Mouse (Mus musculus): Measurements from ENCODE around the gene Olfr1378. TPM values are rescaled to one million over a fixed set of nuclear protein-coding genes. Genes with fewer than 3 reads are reported as not detected.

The Olfr1378 gene
- total and polyA plus RNA-seq, 2 experiments: not detected

GRCm38 (mm10) chr11:50939621-50940366 is 26.5 kb upstream of the Olfr1378 start:
- H3K4me3 ChIP-seq (ENCODE audit: insufficient read depth, low read depth, low read length): no peak overlapping the region
- H3K36me3 ChIP-seq (ENCODE audit: control insufficient read depth, insufficient read depth, low read length): no peaks in the 10 kb centered on the region
- TF ChIP-seq POLR2A (IDR thresholded peaks at IDR 0.05; ENCODE audit: extremely low read depth, insufficient read depth, low read length) (no peak), CTCF (IDR thresholded peaks at IDR 0.05; ENCODE audit: low read depth, low read length) (peak; percentile 70)
- no peaks in the 10 kb centered on the region for H3K79me2 ChIP-seq (ENCODE audit: control insufficient read depth, insufficient read depth, low read length)
- H3K27me3 ChIP-seq (ENCODE audit: control insufficient read depth, insufficient read depth, low read length): no peaks in the 10 kb centered on the region
- 33% methylated on average over 14 of the region's 14 CpGs for WGBS
- peak; percentile 55 for DNase-seq (ENCODE audit: extremely low read depth, low read depth, low spot score)
- no peak overlapping the region for H3K27ac ChIP-seq (replicated peaks; ENCODE audit: insufficient read depth, low read depth, low read length)
- H3K9ac ChIP-seq (ENCODE audit: low read depth, low read length): no peak overlapping the region
- no peaks in the 10 kb centered on the region for H3K4me1 ChIP-seq (ENCODE audit: control insufficient read depth, insufficient read depth, low read length)

- no peak for DNase-seq (ENCODE audit: extremely low read depth, low read depth, low spot score)
Observed at GRCm38 (mm10) chr11:50942386-50942785, 23.9 kb upstream of the Olfr1378 start.

DNA sequence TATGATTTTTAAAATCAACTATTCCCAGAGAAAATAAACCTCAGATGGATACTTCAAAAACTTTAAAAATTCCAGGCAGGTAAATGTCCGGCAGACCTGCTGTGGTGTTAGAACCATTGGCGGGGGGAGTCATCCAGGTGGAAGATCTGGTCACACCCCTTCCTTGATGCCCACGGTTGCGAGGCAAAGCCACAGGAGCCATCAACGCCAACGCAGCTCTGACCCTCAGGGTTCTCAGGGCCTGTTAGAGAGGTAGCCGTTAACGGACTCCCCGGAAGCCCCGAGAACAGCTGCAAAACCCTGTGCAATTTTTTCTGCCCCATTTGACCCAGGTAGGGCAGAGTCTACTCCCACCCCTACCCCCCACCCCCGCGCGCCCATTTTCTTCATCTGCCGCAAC is 22.8 kb upstream of the Olfr1378 start, which contains the start of gene 4933414I15Rik:
Gene 4933414I15Rik, minus strand, starts transcription at position 260 of the 400 bp plus-strand sequence.
- Histone ChIP-seq H3K9ac (ENCODE audit: low read depth, low read length) (no peak within 1 kb of the TSS), H3K27me3 (ENCODE audit: control insufficient read depth, insufficient read depth, low read length) (no peaks in the 10 kb centered on the region), H3K36me3 (ENCODE audit: control insufficient read depth, insufficient read depth, low read length) (no peaks in the 10 kb centered on the region), H3K4me3 (ENCODE audit: insufficient read depth, low read depth, low read length) (no peak within 1 kb of the TSS), H3K27ac (replicated peaks; ENCODE audit: insufficient read depth, low read depth, low read length) (no peak within 1 kb of the TSS), H3K4me1 (ENCODE audit: control insufficient read depth, insufficient read depth, low read length) (no peaks in the 10 kb centered on the region), H3K79me2 (ENCODE audit: control insufficient read depth, insufficient read depth, low read length) (no peaks in the 10 kb centered on the region)
- 73% methylated on average over 14 of the region's 14 CpGs for WGBS
- no peak for TF ChIP-seq CTCF (IDR thresholded peaks at IDR 0.05; ENCODE audit: low read depth, low read length)
- DNase-seq (ENCODE audit: extremely low read depth, low read depth, low spot score): no peak

More at GRCm38 (mm10) chr11:50942386-50942785, 23.9 kb upstream of the Olfr1378 start:
- TF ChIP-seq POLR2A (IDR thresholded peaks at IDR 0.05; ENCODE audit: extremely low read depth, insufficient read depth, low read length) (no peak), CTCF (IDR thresholded peaks at IDR 0.05; ENCODE audit: low read depth, low read length) (no peak)
- WGBS: 68% methylated on average over 12 of the region's 12 CpGs
- H3K79me2 ChIP-seq (ENCODE audit: control insufficient read depth, insufficient read depth, low read length): no peaks in the 10 kb centered on the region
- no peaks in the 10 kb centered on the region for H3K4me1 ChIP-seq (ENCODE audit: control insufficient read depth, insufficient read depth, low read length)
- H3K36me3 ChIP-seq (ENCODE audit: control insufficient read depth, insufficient read depth, low read length): no peaks in the 10 kb centered on the region
- no peak overlapping the region for H3K27ac ChIP-seq (replicated peaks; ENCODE audit: insufficient read depth, low read depth, low read length)
- no peak overlapping the region for H3K4me3 ChIP-seq (ENCODE audit: insufficient read depth, low read depth, low read length)
- H3K27me3 ChIP-seq (ENCODE audit: control insufficient read depth, insufficient read depth, low read length): no peaks in the 10 kb centered on the region
- no peak overlapping the region for H3K9ac ChIP-seq (ENCODE audit: low read depth, low read length)

- DNase-seq (ENCODE audit: extremely low read depth, low read depth, low spot score): no peak
- WGBS: 43% methylated on average over 14 of the region's 14 CpGs
- no peak overlapping the region for H3K4me3 ChIP-seq (ENCODE audit: insufficient read depth, low read depth, low read length)
Observed at GRCm38 (mm10) chr11:50952290-50952689, 14.0 kb upstream of the Olfr1378 start.

GRCm38 (mm10) chr11:50953665-50954064 is 12.7 kb upstream of the Olfr1378 start, which contains the start of gene Prop1:
TSS of gene Prop1 (minus strand) at chr11:50953765.
- Histone ChIP-seq H3K4me1 (ENCODE audit: control insufficient read depth, insufficient read depth, low read length) (no peaks in the 10 kb centered on the region), H3K27ac (replicated peaks; ENCODE audit: insufficient read depth, low read depth, low read length) (no peak within 1 kb of the TSS), H3K4me3 (ENCODE audit: insufficient read depth, low read depth, low read length) (no peak within 1 kb of the TSS), H3K9ac (ENCODE audit: low read depth, low read length) (no peak within 1 kb of the TSS), H3K79me2 (ENCODE audit: control insufficient read depth, insufficient read depth, low read length) (no peaks in the 10 kb centered on the region), H3K36me3 (ENCODE audit: control insufficient read depth, insufficient read depth, low read length) (no peaks in the 10 kb centered on the region), H3K27me3 (ENCODE audit: control insufficient read depth, insufficient read depth, low read length) (no peaks in the 10 kb centered on the region)
- no peak for DNase-seq (ENCODE audit: extremely low read depth, low read depth, low spot score)
- WGBS: 77% methylated on average over 6 of the region's 6 CpGs
- TF ChIP-seq CTCF (IDR thresholded peaks at IDR 0.05; ENCODE audit: low read depth, low read length): no peak
- no peak for TF ChIP-seq POLR2A (IDR thresholded peaks at IDR 0.05; ENCODE audit: extremely low read depth, insufficient read depth, low read length)

More at GRCm38 (mm10) chr11:50952290-50952689, 14.0 kb upstream of the Olfr1378 start:
- Histone ChIP-seq H3K79me2 (ENCODE audit: control insufficient read depth, insufficient read depth, low read length) (no peaks in the 10 kb centered on the region), H3K4me1 (ENCODE audit: control insufficient read depth, insufficient read depth, low read length) (no peaks in the 10 kb centered on the region), H3K36me3 (ENCODE audit: control insufficient read depth, insufficient read depth, low read length) (no peaks in the 10 kb centered on the region), H3K9ac (ENCODE audit: low read depth, low read length) (no peak overlapping the region), H3K27ac (replicated peaks; ENCODE audit: insufficient read depth, low read depth, low read length) (no peak overlapping the region), H3K27me3 (ENCODE audit: control insufficient read depth, insufficient read depth, low read length) (no peaks in the 10 kb centered on the region)
- TF ChIP-seq CTCF (IDR thresholded peaks at IDR 0.05; ENCODE audit: low read depth, low read length) (no peak), POLR2A (IDR thresholded peaks at IDR 0.05; ENCODE audit: extremely low read depth, insufficient read depth, low read length) (no peak)

DNA sequence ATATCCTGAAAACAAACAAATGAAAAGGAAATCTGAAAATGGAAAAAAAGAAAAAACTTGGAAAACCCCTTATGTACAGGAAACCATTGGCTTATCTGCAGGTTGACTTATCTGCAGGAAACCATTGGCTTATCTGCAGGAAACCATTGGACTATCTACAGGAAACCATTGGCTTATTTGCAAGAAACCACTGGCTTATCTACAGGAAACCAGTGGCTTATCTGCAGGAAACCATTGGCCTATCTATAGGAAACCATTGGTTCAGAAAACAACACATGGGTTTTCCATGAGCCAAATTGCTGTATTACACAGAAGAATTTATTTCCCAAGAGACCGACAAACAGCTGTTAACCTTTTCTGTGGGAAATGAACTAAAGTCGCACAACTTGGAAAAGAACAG is 1.4 kb upstream of the Olfr1378 start:
- Histone ChIP-seq H3K27ac (replicated peaks; ENCODE audit: insufficient read depth, low read depth, low read length) (no peak overlapping the region), H3K27me3 (ENCODE audit: control insufficient read depth, insufficient read depth, low read length) (no peaks in the 10 kb centered on the region), H3K9ac (ENCODE audit: low read depth, low read length) (no peak overlapping the region), H3K79me2 (ENCODE audit: control insufficient read depth, insufficient read depth, low read length) (no peaks in the 10 kb centered on the region), H3K4me1 (ENCODE audit: control insufficient read depth, insufficient read depth, low read length) (no peaks in the 10 kb centered on the region), H3K4me3 (ENCODE audit: insufficient read depth, low read depth, low read length) (no peak overlapping the region), H3K36me3 (ENCODE audit: control insufficient read depth, insufficient read depth, low read length) (no peaks in the 10 kb centered on the region)
- DNase-seq (ENCODE audit: extremely low read depth, low read depth, low spot score): no peak
- TF ChIP-seq POLR2A (IDR thresholded peaks at IDR 0.05; ENCODE audit: extremely low read depth, insufficient read depth, low read length) (no peak), CTCF (IDR thresholded peaks at IDR 0.05; ENCODE audit: low read depth, low read length) (no peak)
- WGBS: 71% methylated on average over 2 of the region's 2 CpGs
